Mouse (Mus musculus): Measurements from ENCODE around the gene Rccd1.

DNA sequence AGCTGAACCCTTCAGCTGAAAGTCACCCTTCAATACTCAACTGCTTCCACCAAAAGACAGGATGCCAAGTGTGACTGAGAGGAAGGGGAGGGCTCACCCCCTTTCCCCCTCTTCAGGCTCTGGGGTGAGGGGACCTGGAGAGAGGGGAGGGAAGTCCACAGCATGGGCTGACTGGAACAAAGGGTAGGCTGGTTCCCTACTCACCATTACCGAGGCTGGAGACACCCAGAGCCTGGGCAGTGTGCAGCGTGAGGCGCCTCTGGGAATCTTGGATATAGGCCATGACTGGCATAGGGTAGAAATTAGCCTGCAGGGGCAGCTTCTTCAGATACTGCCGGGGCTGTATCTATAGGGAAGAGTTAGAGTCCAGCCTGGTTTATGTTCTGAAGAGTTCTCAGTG is 33.8 kb upstream of the Rccd1 start:
- TF ChIP-seq CTCF (IDR thresholded peaks at IDR 0.05; ENCODE audit: borderline replicate concordance, extremely low read depth, insufficient read depth, insufficient read length) (no peak), POLR2A (IDR thresholded peaks at IDR 0.05; ENCODE audit: borderline replicate concordance, extremely low read depth, insufficient read depth, insufficient read length, poor library complexity, severe bottlenecking) (no peak)
